Mouse (Mus musculus): ENCODE measurements around the gene Rp2. TPM values are rescaled to one million over a fixed set of nuclear protein-coding genes. Genes with fewer than 3 reads are reported as not detected.
"Not testable (repeated sequence)": the region's sequence is repeated elsewhere in the genome, so short reads cannot be mapped to it uniquely, and the experiment has no call there.

The Rp2 gene
- polyA plus RNA-seq, 1 experiment from 2014 or later: 10.2 TPM

DNA sequence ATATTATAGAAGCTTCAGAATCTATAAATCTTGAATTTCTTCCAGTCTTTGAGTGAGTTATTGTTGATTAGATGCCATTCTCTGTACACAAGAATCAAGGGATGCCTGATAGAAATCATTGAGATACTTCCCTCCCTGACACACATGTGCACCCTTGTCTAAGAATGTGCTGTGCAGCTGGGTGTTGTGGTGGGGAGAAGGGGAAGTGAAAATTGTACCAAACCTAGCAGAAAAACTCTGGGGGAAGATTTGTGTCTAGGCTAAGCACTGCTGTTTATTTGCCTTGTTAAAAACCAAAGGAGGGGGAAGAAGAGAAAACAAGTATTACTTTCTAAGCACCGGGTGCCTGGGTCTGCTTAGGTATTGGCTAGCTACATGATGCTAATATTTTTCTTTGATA lies 9.0 kb upstream of the Rp2 start:
- no peak for ATAC-seq (ENCODE audit: low FRiP score, low TSS enrichment)
- 86% methylated on average over 1 of the region's 1 CpGs for WGBS

GRCm38 (mm10) chrX:20356309-20356708 lies 8.0 kb upstream of the Rp2 start:
- Histone ChIP-seq H3K9me3 (ENCODE audit: control insufficient read depth, low read length) (no peaks in the 10 kb centered on the region), H3K4me1 (replicated peaks; ENCODE audit: control insufficient read depth, insufficient read depth) (no peaks in the 10 kb centered on the region), H3K36me3 (ENCODE audit: control insufficient read depth, insufficient read depth, low read length) (no peaks in the 10 kb centered on the region), H3K9ac (ENCODE audit: low read length) (no peak overlapping the region), H3K4me3 (ENCODE audit: low read depth, low read length) (no peak overlapping the region), H3K4me2 (replicated peaks; ENCODE audit: low read depth) (no peak overlapping the region), H3K27me3 (ENCODE audit: control insufficient read depth, insufficient read depth, low read length) (no peaks in the 10 kb centered on the region), H3K27ac (replicated peaks) (no peak overlapping the region)
- TF ChIP-seq EP300 (optimal IDR thresholded peaks at IDR 0.05) (no peak), CTCF (IDR thresholded peaks at IDR 0.05; ENCODE audit: low read depth) (no peak)
- DNase-seq (ENCODE audit: low spot score) (no peak), ATAC-seq (ENCODE audit: low FRiP score, low TSS enrichment) (no peak)
- WGBS: 36% methylated on average over 3 of the region's 3 CpGs

More for the DNA sequence above, 9.0 kb upstream of the Rp2 start:
- Histone ChIP-seq H3K36me3 (ENCODE audit: control insufficient read depth, insufficient read depth, low read length) (no peaks in the 10 kb centered on the region), H3K4me1 (replicated peaks; ENCODE audit: control insufficient read depth, insufficient read depth) (no peaks in the 10 kb centered on the region), H3K27ac (replicated peaks) (no peak overlapping the region), H3K9me3 (ENCODE audit: control insufficient read depth, low read length) (no peaks in the 10 kb centered on the region), H3K4me3 (ENCODE audit: low read depth, low read length) (no peak overlapping the region), H3K9ac (ENCODE audit: low read length) (no peak overlapping the region), H3K4me2 (replicated peaks; ENCODE audit: low read depth) (no peak overlapping the region), H3K27me3 (ENCODE audit: control insufficient read depth, insufficient read depth, low read length) (no peaks in the 10 kb centered on the region)
- DNase-seq (ENCODE audit: low spot score): no peak
- no peak for TF ChIP-seq EP300 (optimal IDR thresholded peaks at IDR 0.05)
- TF ChIP-seq CTCF (IDR thresholded peaks at IDR 0.05; ENCODE audit: low read depth): no peak

DNA sequence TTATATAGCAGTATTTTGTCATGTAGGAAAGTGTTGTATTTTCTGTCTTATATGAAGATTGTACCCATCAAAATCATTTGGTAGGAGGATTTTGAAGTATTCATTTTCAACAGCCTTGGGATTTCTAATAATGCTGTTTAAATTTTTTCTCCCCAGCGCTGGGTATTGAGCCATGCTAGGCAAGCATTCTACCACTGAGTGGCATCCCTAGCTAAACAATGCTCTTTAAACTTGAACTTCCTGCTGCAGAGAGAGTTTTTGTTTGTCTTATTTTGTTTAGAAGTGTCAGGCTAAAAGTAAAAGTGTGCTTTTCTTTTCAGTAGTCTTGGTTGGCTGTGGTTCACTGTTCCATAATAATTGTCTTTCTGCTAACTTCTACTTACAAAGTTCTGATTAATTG lies 1.8 kb downstream of the Rp2 start:
- Histone ChIP-seq H3K9ac (ENCODE audit: low read length) (no peak overlapping the region), H3K9me3 (ENCODE audit: control insufficient read depth, low read length) (no peaks in the 10 kb centered on the region), H3K4me2 (replicated peaks; ENCODE audit: low read depth) (no peak overlapping the region; the same call in 1 of the 2 replicates), H3K36me3 (ENCODE audit: control insufficient read depth, insufficient read depth, low read length) (no peaks in the 10 kb centered on the region), H3K4me1 (replicated peaks; ENCODE audit: control insufficient read depth, insufficient read depth) (no peaks in the 10 kb centered on the region), H3K27ac (replicated peaks) (no peak overlapping the region), H3K27me3 (ENCODE audit: control insufficient read depth, insufficient read depth, low read length) (no peaks in the 10 kb centered on the region), H3K4me3 (ENCODE audit: low read depth, low read length) (no peak overlapping the region)
- no peak for DNase-seq (ENCODE audit: low spot score)
- WGBS: 44% methylated on average over 1 of the region's 1 CpGs
- ATAC-seq (ENCODE audit: low FRiP score, low TSS enrichment): no peak
- TF ChIP-seq EP300 (optimal IDR thresholded peaks at IDR 0.05) (no peak), CTCF (IDR thresholded peaks at IDR 0.05; ENCODE audit: low read depth) (peak; percentile 43)

GRCm38 (mm10) chrX:20379347-20380014 lies 15.2 kb downstream of the Rp2 start:
- TF ChIP-seq CTCF (IDR thresholded peaks at IDR 0.05; ENCODE audit: low read depth) (no peak), EP300 (optimal IDR thresholded peaks at IDR 0.05) (no peak)
- no peaks in the 10 kb centered on the region for H3K4me1 ChIP-seq (replicated peaks; ENCODE audit: control insufficient read depth, insufficient read depth)
- ATAC-seq (ENCODE audit: low FRiP score, low TSS enrichment) (peak; percentile 82), DNase-seq (ENCODE audit: low spot score) (no peak)
- no peaks in the 10 kb centered on the region for H3K9me3 ChIP-seq (ENCODE audit: control insufficient read depth, low read length)
- no peak overlapping the region for H3K9ac ChIP-seq (ENCODE audit: low read length)
- WGBS: 66% methylated on average over 7 of the region's 7 CpGs
- no peaks in the 10 kb centered on the region for H3K27me3 ChIP-seq (ENCODE audit: control insufficient read depth, insufficient read depth, low read length)
- H3K4me3 ChIP-seq (ENCODE audit: low read depth, low read length): no peak overlapping the region
- H3K27ac ChIP-seq (replicated peaks): no peak overlapping the region
- no peak overlapping the region for H3K4me2 ChIP-seq (replicated peaks; ENCODE audit: low read depth)
- no peaks in the 10 kb centered on the region for H3K36me3 ChIP-seq (ENCODE audit: control insufficient read depth, insufficient read depth, low read length)

GRCm38 (mm10) chrX:20382260-20382659 lies 18.0 kb downstream of the Rp2 start:
- 77% methylated on average over 6 of the region's 6 CpGs for WGBS
- ATAC-seq (ENCODE audit: low FRiP score, low TSS enrichment) (no peak), DNase-seq (ENCODE audit: low spot score) (no peak)
- no peak overlapping the region for H3K9ac ChIP-seq (ENCODE audit: low read length)
- H3K4me3 ChIP-seq (ENCODE audit: low read depth, low read length): no peak overlapping the region
- H3K4me1 ChIP-seq (replicated peaks; ENCODE audit: control insufficient read depth, insufficient read depth): no peaks in the 10 kb centered on the region
- H3K9me3 ChIP-seq (ENCODE audit: control insufficient read depth, low read length): no peaks in the 10 kb centered on the region
- H3K27ac ChIP-seq (replicated peaks): no peak overlapping the region
- H3K27me3 ChIP-seq (ENCODE audit: control insufficient read depth, insufficient read depth, low read length): no peaks in the 10 kb centered on the region
- TF ChIP-seq CTCF (IDR thresholded peaks at IDR 0.05; ENCODE audit: low read depth) (no peak), EP300 (optimal IDR thresholded peaks at IDR 0.05) (no peak)
- H3K4me2 ChIP-seq (replicated peaks; ENCODE audit: low read depth): no peak overlapping the region
- H3K36me3 ChIP-seq (ENCODE audit: control insufficient read depth, insufficient read depth, low read length): no peaks in the 10 kb centered on the region

DNA sequence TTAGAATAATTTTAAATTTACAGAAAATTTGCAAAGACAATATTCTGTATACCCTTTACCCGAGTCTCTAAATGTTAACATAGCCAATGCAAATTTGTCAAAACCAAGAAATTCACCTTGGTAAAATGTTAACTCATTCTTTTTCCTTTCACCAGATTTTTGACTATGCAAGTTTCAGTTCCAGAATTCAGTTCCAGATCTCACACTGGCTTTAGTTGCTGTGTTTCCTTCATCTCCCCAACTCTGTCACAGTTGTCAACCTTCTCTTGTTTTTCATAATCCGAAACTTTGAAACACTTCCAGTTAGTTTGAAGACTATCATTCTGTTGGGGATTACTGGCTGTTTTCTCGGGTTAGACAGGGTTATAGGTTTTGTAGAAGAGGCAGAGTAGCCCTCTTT lies 22.7 kb downstream of the Rp2 start:
- H3K27me3 ChIP-seq (ENCODE audit: control insufficient read depth, insufficient read depth, low read length): no peaks in the 10 kb centered on the region
- 71% methylated on average over 3 of the region's 3 CpGs for WGBS
- TF ChIP-seq CTCF (IDR thresholded peaks at IDR 0.05; ENCODE audit: low read depth) (no peak), EP300 (optimal IDR thresholded peaks at IDR 0.05) (no peak)
- no peak overlapping the region for H3K4me3 ChIP-seq (ENCODE audit: low read depth, low read length)
- DNase-seq (ENCODE audit: low spot score) (no peak), ATAC-seq (ENCODE audit: low FRiP score, low TSS enrichment) (no peak)
- no peak overlapping the region for H3K27ac ChIP-seq (replicated peaks)
- H3K9me3 ChIP-seq (ENCODE audit: control insufficient read depth, low read length): no peaks in the 10 kb centered on the region
- no peak overlapping the region for H3K9ac ChIP-seq (ENCODE audit: low read length)
- no peaks in the 10 kb centered on the region for H3K36me3 ChIP-seq (ENCODE audit: control insufficient read depth, insufficient read depth, low read length)
- H3K4me1 ChIP-seq (replicated peaks; ENCODE audit: control insufficient read depth, insufficient read depth): no peaks in the 10 kb centered on the region
- H3K4me2 ChIP-seq (replicated peaks; ENCODE audit: low read depth): no peak overlapping the region

DNA sequence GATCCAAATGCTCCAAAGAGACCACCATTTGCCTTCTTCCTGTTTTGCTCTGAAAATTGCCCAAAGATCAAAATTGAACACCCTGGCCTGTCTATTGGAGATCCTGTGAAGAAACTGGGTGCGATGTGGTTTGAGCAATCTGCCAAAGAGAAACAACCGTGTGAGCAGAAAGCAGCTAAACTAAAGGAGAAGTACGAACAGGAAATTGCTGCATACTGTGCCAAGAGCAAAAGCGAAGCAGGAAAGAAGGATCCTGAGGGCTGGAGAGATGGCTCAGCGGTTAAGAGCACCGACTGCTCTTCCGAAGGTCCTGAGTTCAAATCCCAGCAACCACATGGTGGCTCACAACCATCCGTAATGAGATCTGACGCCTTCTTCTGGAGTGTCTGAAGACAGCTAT lies 27.7 kb downstream of the Rp2 start:
- H3K9ac ChIP-seq (ENCODE audit: low read length); H3K4me1 ChIP-seq (replicated peaks; ENCODE audit: control insufficient read depth, insufficient read depth); H3K27ac ChIP-seq (replicated peaks); H3K4me2 ChIP-seq (replicated peaks; ENCODE audit: low read depth); H3K27me3 ChIP-seq (ENCODE audit: control insufficient read depth, insufficient read depth, low read length); ATAC-seq (ENCODE audit: low FRiP score, low TSS enrichment); H3K36me3 ChIP-seq (ENCODE audit: control insufficient read depth, insufficient read depth, low read length); DNase-seq (ENCODE audit: low spot score); H3K9me3 ChIP-seq (ENCODE audit: control insufficient read depth, low read length); H3K4me3 ChIP-seq (ENCODE audit: low read depth, low read length): not testable (repeated sequence)
- WGBS: 90% methylated on average over 9 of the region's 9 CpGs

Measured in stomach, postnatal 0 days (tissue).